Mouse (Mus musculus) liver, adult 2 months (tissue): ENCODE measurements around the gene Uqcr11.

ENCODE experiments used
- CTCF ChIP-seq: fragments of 200-500 bp; IDR thresholded peaks from 2 replicates; pipeline ENCODE4 v1.5.1; 2011; ENCODE audit warnings: low read depth, low read length, control low read depth
- POLR2A ChIP-seq: fragments of 200-500 bp; IDR thresholded peaks from 2 replicates; pipeline ENCODE4 v1.6.1; 2011; ENCODE audit warnings: low read length, control low read depth; ENCODE audit not compliant: insufficient read depth; ENCODE audit errors: extremely low read depth

- TF ChIP-seq CTCF (no peak), POLR2A (no peak)
Observed at GRCm38 (mm10) chr10:80407924-80408323, 1.3 kb upstream of the Uqcr11 start.
